Mouse (Mus musculus): ENCODE results near the gene Ism1.

Ism1 gene

GRCm38 (mm10) chr2:139807887-139808286, 129.9 kb downstream of the Ism1 start:
- DNase-seq (ENCODE audit: low read depth in 1 of 2, low spot score in 2 of 2) = no peak

Data from monocyte, adult 2 months (primary cell).